In genomic region chr7:108121416-108121815, GRCm38 (mm10) we compare ENCODE assay signal across 41 mouse cellular contexts. TPM values are rescaled to one million over a fixed set of nuclear protein-coding genes. Genes with fewer than 3 reads are reported as not detected.
"Had no signal": no experiment of that assay in that cellular context is flagged by ENCODE, and none has a peak within 500 bp of the region (broad histone marks: within the 10 kb centered on the region; RNA-seq: fewer than 3 reads in every experiment).

No protein-coding gene starts in this region.

- H3K27me3 ChIP-seq: heart, embryonic 12.5 days; hindbrain, embryonic 13.5 days; hindbrain, embryonic 15.5 days; kidney, embryonic 15.5 days; limb, embryonic 12.5 days; liver, embryonic 13.5 days; liver, embryonic 15.5 days had no signal

- H3K4me3 ChIP-seq: gastrocnemius, adult 2 months; heart, embryonic 10.5 days; heart, embryonic 12.5 days; hindbrain, embryonic 13.5 days; hindbrain, embryonic 15.5 days; kidney, embryonic 15.5 days; layer of hippocampus, adult 2 months; left cerebral cortex, adult 2 months; limb, embryonic 10.5 days; limb, embryonic 12.5 days; liver, embryonic 13.5 days; liver, embryonic 15.5 days had no signal

- H3K9ac ChIP-seq: heart, embryonic 12.5 days; hindbrain, embryonic 13.5 days; hindbrain, embryonic 15.5 days; kidney, embryonic 15.5 days; limb, embryonic 12.5 days; liver, embryonic 13.5 days; liver, embryonic 15.5 days had no signal

- H3K36me3 ChIP-seq: heart, embryonic 10.5 days; heart, embryonic 12.5 days; hindbrain, embryonic 13.5 days; hindbrain, embryonic 15.5 days; kidney, embryonic 15.5 days; limb, embryonic 10.5 days; limb, embryonic 12.5 days; liver, embryonic 13.5 days; liver, embryonic 15.5 days had no signal

- H3K4me1 ChIP-seq: heart, embryonic 10.5 days; heart, embryonic 12.5 days; hindbrain, embryonic 13.5 days; hindbrain, embryonic 15.5 days; kidney, embryonic 15.5 days; limb, embryonic 10.5 days; limb, embryonic 12.5 days; liver, embryonic 13.5 days; liver, embryonic 15.5 days had no signal

- H3K9me3 ChIP-seq: heart, embryonic 10.5 days; heart, embryonic 12.5 days; hindbrain, embryonic 13.5 days; hindbrain, embryonic 15.5 days; kidney, embryonic 15.5 days; limb, embryonic 10.5 days; limb, embryonic 12.5 days; liver, embryonic 13.5 days; liver, embryonic 15.5 days had no signal

- DNase-seq: gastrocnemius, adult 2 months; gastrocnemius, postnatal 10 days; gastrocnemius, postnatal 25 days; heart, adult 18-20 months; heart, postnatal 10 days; heart, postnatal 4 days; kidney, adult 11 months; kidney, adult 2 months; kidney, adult 9 months; kidney, postnatal 14 days; kidney, postnatal 36 days; liver; liver, embryonic 13.5 days had no signal

- H3K27ac ChIP-seq: gastrocnemius, adult 2 months; heart, embryonic 10.5 days; hindbrain, embryonic 13.5 days; hindbrain, embryonic 15.5 days; hindbrain, postnatal 0 days; kidney, embryonic 15.5 days; kidney, postnatal 0 days; layer of hippocampus, adult 2 months; left cerebral cortex, adult 2 months; limb, embryonic 10.5 days; limb, embryonic 12.5 days; liver, embryonic 13.5 days; liver, embryonic 15.5 days had no signal

RNA-seq across cellular contexts. Expression of gene Olfr484, which starts 5.8 kb away (rescaled TPM):
- total RNA-seq: gastrocnemius, adult 2 months; gastrocnemius, postnatal 10 days; gastrocnemius, postnatal 25 days; gastrocnemius, postnatal 4 days; granulocyte monocyte progenitor cell, adult 5-6 weeks; heart, adult 18-20 months; heart, adult 8-10 months; heart, postnatal 10 days; heart, postnatal 25 days; heart, postnatal 4 days; hindbrain, postnatal 0 days; layer of hippocampus, adult 2 months; layer of hippocampus, postnatal 10 days; layer of hippocampus, postnatal 25 days; left cerebral cortex, adult 2 months; left cerebral cortex, postnatal 14 days; left cerebral cortex, postnatal 36 days had no signal
- polyA plus RNA-seq: heart, embryonic 10.5 days; heart, embryonic 12.5 days; heart, embryonic 14.5 days; heart, embryonic 16.5 days; hindbrain, embryonic 11.5 days; hindbrain, embryonic 13.5 days; hindbrain, embryonic 15.5 days; hindbrain, postnatal 0 days; intestine, embryonic 14.5 days; intestine, embryonic 16.5 days; kidney, adult 2 months; kidney, embryonic 15.5 days; kidney, postnatal 0 days; large intestine, adult 2 months; limb, embryonic 10.5 days; limb, embryonic 12.5 days; limb, embryonic 14.5 days; liver, embryonic 11.5 days; liver, embryonic 13.5 days; liver, embryonic 15.5 days had no signal

RNA-seq across cellular contexts. Expression of gene Olfr483, which starts 20.8 kb away (rescaled TPM):
- total RNA-seq: gastrocnemius, adult 2 months; gastrocnemius, postnatal 10 days; gastrocnemius, postnatal 25 days; gastrocnemius, postnatal 4 days; granulocyte monocyte progenitor cell, adult 5-6 weeks; heart, adult 18-20 months; heart, adult 8-10 months; heart, postnatal 10 days; heart, postnatal 25 days; heart, postnatal 4 days; hindbrain, postnatal 0 days; layer of hippocampus, adult 2 months; layer of hippocampus, postnatal 10 days; layer of hippocampus, postnatal 25 days; left cerebral cortex, adult 2 months; left cerebral cortex, postnatal 14 days; left cerebral cortex, postnatal 36 days had no signal
- polyA plus RNA-seq: heart, embryonic 10.5 days; heart, embryonic 12.5 days; heart, embryonic 14.5 days; heart, embryonic 16.5 days; hindbrain, embryonic 11.5 days; hindbrain, embryonic 13.5 days; hindbrain, embryonic 15.5 days; hindbrain, postnatal 0 days; intestine, embryonic 14.5 days; intestine, embryonic 16.5 days; kidney, adult 2 months; kidney, embryonic 15.5 days; kidney, postnatal 0 days; large intestine, adult 2 months; limb, embryonic 10.5 days; limb, embryonic 12.5 days; limb, embryonic 14.5 days; liver, embryonic 11.5 days; liver, embryonic 13.5 days; liver, embryonic 15.5 days had no signal

RNA-seq across cellular contexts. Expression of gene Olfr482, which starts 24.0 kb away (rescaled TPM):
- total RNA-seq: hindbrain, postnatal 0 days had no signal
- polyA plus RNA-seq: heart, embryonic 10.5 days; heart, embryonic 12.5 days; hindbrain, embryonic 11.5 days; hindbrain, embryonic 13.5 days; hindbrain, embryonic 15.5 days; intestine, embryonic 14.5 days; large intestine, adult 2 months; limb, embryonic 12.5 days; limb, embryonic 14.5 days; liver, embryonic 11.5 days; liver, embryonic 13.5 days had no signal

RNA-seq across cellular contexts. Expression of gene Olfr485, which starts 38.3 kb away (rescaled TPM):
- total RNA-seq: gastrocnemius, adult 2 months; gastrocnemius, postnatal 10 days; gastrocnemius, postnatal 25 days; gastrocnemius, postnatal 4 days; granulocyte monocyte progenitor cell, adult 5-6 weeks; heart, adult 18-20 months; heart, adult 8-10 months; heart, postnatal 10 days; heart, postnatal 25 days; heart, postnatal 4 days; hindbrain, postnatal 0 days; layer of hippocampus, adult 2 months; layer of hippocampus, postnatal 10 days; layer of hippocampus, postnatal 25 days; left cerebral cortex, adult 2 months; left cerebral cortex, postnatal 14 days; left cerebral cortex, postnatal 36 days had no signal
- polyA plus RNA-seq: heart, embryonic 10.5 days; heart, embryonic 12.5 days; heart, embryonic 14.5 days; heart, embryonic 16.5 days; hindbrain, embryonic 11.5 days; hindbrain, embryonic 13.5 days; hindbrain, embryonic 15.5 days; hindbrain, postnatal 0 days; intestine, embryonic 14.5 days; intestine, embryonic 16.5 days; kidney, adult 2 months; kidney, embryonic 15.5 days; kidney, postnatal 0 days; large intestine, adult 2 months; limb, embryonic 10.5 days; limb, embryonic 12.5 days; limb, embryonic 14.5 days; liver, embryonic 11.5 days; liver, embryonic 13.5 days; liver, embryonic 15.5 days had no signal

RNA-seq across cellular contexts. Expression of gene Olfr481, which starts 41.8 kb away (rescaled TPM):
- total RNA-seq: gastrocnemius, adult 2 months; gastrocnemius, postnatal 10 days; gastrocnemius, postnatal 25 days; gastrocnemius, postnatal 4 days; granulocyte monocyte progenitor cell, adult 5-6 weeks; heart, adult 18-20 months; heart, adult 8-10 months; heart, postnatal 10 days; heart, postnatal 25 days; heart, postnatal 4 days; hindbrain, postnatal 0 days; layer of hippocampus, adult 2 months; layer of hippocampus, postnatal 10 days; layer of hippocampus, postnatal 25 days; left cerebral cortex, adult 2 months; left cerebral cortex, postnatal 14 days; left cerebral cortex, postnatal 36 days had no signal
- polyA plus RNA-seq: heart, embryonic 10.5 days; heart, embryonic 12.5 days; heart, embryonic 14.5 days; heart, embryonic 16.5 days; hindbrain, embryonic 11.5 days; hindbrain, embryonic 13.5 days; hindbrain, embryonic 15.5 days; hindbrain, postnatal 0 days; intestine, embryonic 14.5 days; intestine, embryonic 16.5 days; kidney, adult 2 months; kidney, embryonic 15.5 days; kidney, postnatal 0 days; large intestine, adult 2 months; limb, embryonic 10.5 days; limb, embryonic 12.5 days; limb, embryonic 14.5 days; liver, embryonic 11.5 days; liver, embryonic 13.5 days; liver, embryonic 15.5 days had no signal
